Mouse (Mus musculus) hindbrain, embryonic 12.5 days (tissue): ENCODE measurements around the gene Prr5. TPM values are rescaled to one million over a fixed set of nuclear protein-coding genes. Genes with fewer than 3 reads are reported as not detected.

Experiments used
- ATAC-seq: fragments of 200-750 bp; cut with Nextera tagmentation; 2 replicates; pipeline ENCODE4 v1.8.0; 2017; ENCODE audit warnings: moderate TSS enrichment; ENCODE audit not compliant: low FRiP score
- H3K27ac ChIP-seq: fragments of 300-500 bp; sonication (generic); 2 replicates; pipeline ENCODE4 v1.5.1; 2016; ENCODE audit warnings: mild to moderate bottlenecking
- H3K27me3 ChIP-seq: fragments of 300-500 bp; sonication (generic); 2 replicates; pipeline ENCODE4 v1.6.1; 2016; ENCODE audit warnings: mild to moderate bottlenecking
- H3K36me3 ChIP-seq: fragments of 300-500 bp; sonication (generic); 2 replicates; pipeline ENCODE4 v1.6.1; 2016; ENCODE audit warnings: mild to moderate bottlenecking
- H3K4me1 ChIP-seq: fragments of 300-500 bp; sonication (generic); 2 replicates; pipeline ENCODE4 v1.6.1; 2016
- H3K4me2 ChIP-seq: fragments of 300-500 bp; sonication (generic); replicated peaks from 2 replicates; pipeline ENCODE4 v1.6.1; 2016; ENCODE audit warnings: mild to moderate bottlenecking
- H3K4me3 ChIP-seq: fragments of 300-500 bp; sonication (generic); 2 replicates; pipeline ENCODE4 v1.5.1; 2016; ENCODE audit warnings: mild to moderate bottlenecking
- H3K9ac ChIP-seq: fragments of 300-500 bp; sonication (generic); 2 replicates; pipeline ENCODE4 v1.6.1; 2016; ENCODE audit warnings: mild to moderate bottlenecking, moderate library complexity
- H3K9me3 ChIP-seq: fragments of 300-500 bp; sonication (generic); replicated peaks from 2 replicates; pipeline ENCODE4 v1.6.1; 2016; ENCODE audit warnings: mild to moderate bottlenecking
- WGBS: fragments of 180-500 bp; shearing (Covaris S2); methylation state at CpG from one replicate; pipeline ENCODE4 v1.1.7; 2016; 5-methylcytosine and 5-hydroxymethylcytosine counted together
- polyA plus RNA-seq: library from polyadenylated mRNA; unstranded; fragments of >200 nt; fragmentation: Nextera tagmentation; extraction: Ambion mirVana; gene quantifications from 2 replicates; pipeline ENCODE4 v1.2.1, GENCODE M21; 2016

Prr5 gene
- polyA plus RNA-seq, 1 experiment from 2014 or later, result 17.9 TPM

GRCm38 (mm10) chr15:84658655-84659054 is 10.8 kb upstream of the Prr5 start:
- WGBS, result 80% methylated on average over 5 of the region's 5 CpGs
- peaks cover 39% of the 10 kb centered on the region for H3K4me1 ChIP-seq

GRCm38 (mm10) chr15:84659856-84660255 is 9.6 kb upstream of the Prr5 start:
- no peaks in the 10 kb centered on the region for H3K9me3 ChIP-seq
- ATAC-seq, result no peak
- H3K4me1 ChIP-seq, result peaks cover 43% of the 10 kb centered on the region
- WGBS, result 61% methylated on average over 5 of the region's 5 CpGs
- H3K9ac ChIP-seq, result no peak overlapping the region
- no peak overlapping the region for H3K4me2 ChIP-seq
- no peak overlapping the region for H3K4me3 ChIP-seq
- no peaks in the 10 kb centered on the region for H3K36me3 ChIP-seq
- H3K27me3 ChIP-seq, result peaks cover 18% of the 10 kb centered on the region
- no peak overlapping the region for H3K27ac ChIP-seq

More at GRCm38 (mm10) chr15:84658655-84659054, 10.8 kb upstream of the Prr5 start:
- no peak for ATAC-seq
- Histone ChIP-seq H3K27me3 (peaks cover 8% of the 10 kb centered on the region), H3K27ac (no peak overlapping the region), H3K4me3 (no peak overlapping the region), H3K36me3 (no peaks in the 10 kb centered on the region), H3K9ac (no peak overlapping the region), H3K9me3 (no peaks in the 10 kb centered on the region), H3K4me2 (no peak overlapping the region)

GRCm38 (mm10) chr15:84661274-84661673 is 8.1 kb upstream of the Prr5 start:
- no peaks in the 10 kb centered on the region for H3K9me3 ChIP-seq
- peaks cover 27% of the 10 kb centered on the region for H3K27me3 ChIP-seq
- ATAC-seq, result no peak
- no peak overlapping the region for H3K9ac ChIP-seq
- 93% methylated on average over 5 of the region's 5 CpGs for WGBS
- H3K4me1 ChIP-seq, result peaks cover 44% of the 10 kb centered on the region
- no peaks in the 10 kb centered on the region for H3K36me3 ChIP-seq
- H3K27ac ChIP-seq, result no peak overlapping the region
- H3K4me3 ChIP-seq, result no peak overlapping the region
- H3K4me2 ChIP-seq, result no peak overlapping the region

- no peaks in the 10 kb centered on the region for H3K9me3 ChIP-seq
- H3K27ac ChIP-seq, result no peak overlapping the region
- peaks cover 32% of the 10 kb centered on the region for H3K4me1 ChIP-seq
- H3K9ac ChIP-seq, result peak overlapping the region; percentile 66
- WGBS, result 1% methylated on average over 54 of the region's 56 CpGs
- ATAC-seq, result peak; percentile 81
- H3K4me3 ChIP-seq, result peak overlapping the region; percentile 51
- no peaks in the 10 kb centered on the region for H3K36me3 ChIP-seq
- H3K4me2 ChIP-seq, result peak overlapping the region; percentile 75
- H3K27me3 ChIP-seq, result peaks cover 27% of the 10 kb centered on the region
Observed at GRCm38 (mm10) chr15:84662952-84663684, 6.3 kb upstream of the Prr5 start.

GRCm38 (mm10) chr15:84663685-84664060 is 5.7 kb upstream of the Prr5 start:
- peak overlapping the region; percentile 51 for H3K4me3 ChIP-seq
- peaks cover 27% of the 10 kb centered on the region for H3K27me3 ChIP-seq
- ATAC-seq, result no peak; the same call in 1 of the 2 replicates
- H3K4me1 ChIP-seq, result peaks cover 30% of the 10 kb centered on the region
- H3K36me3 ChIP-seq, result no peaks in the 10 kb centered on the region
- H3K4me2 ChIP-seq, result peak overlapping the region; percentile 75
- no peaks in the 10 kb centered on the region for H3K9me3 ChIP-seq
- WGBS, result 43% methylated on average over 10 of the region's 10 CpGs
- H3K9ac ChIP-seq, result peak overlapping the region; percentile 66; the same call in 1 of the 2 replicates
- no peak overlapping the region for H3K27ac ChIP-seq

GRCm38 (mm10) chr15:84664542-84665460 is 4.6 kb upstream of the Prr5 start:
- H3K4me3 ChIP-seq, result no peak overlapping the region
- ATAC-seq, result no peak
- H3K4me2 ChIP-seq, result peak overlapping the region; percentile 75
- peaks cover 29% of the 10 kb centered on the region for H3K27me3 ChIP-seq
- no peaks in the 10 kb centered on the region for H3K9me3 ChIP-seq
- H3K4me1 ChIP-seq, result peaks cover 34% of the 10 kb centered on the region
- H3K27ac ChIP-seq, result no peak overlapping the region
- H3K9ac ChIP-seq, result no peak overlapping the region
- WGBS, result 16% methylated on average over 16 of the region's 16 CpGs
- no peaks in the 10 kb centered on the region for H3K36me3 ChIP-seq

- Histone ChIP-seq H3K9me3 (no peaks in the 10 kb centered on the region), H3K4me2 (no peak overlapping the region), H3K36me3 (no peaks in the 10 kb centered on the region), H3K27ac (no peak overlapping the region), H3K27me3 (peaks cover 29% of the 10 kb centered on the region), H3K4me3 (no peak overlapping the region), H3K4me1 (peaks cover 34% of the 10 kb centered on the region), H3K9ac (no peak overlapping the region)
- ATAC-seq, result no peak
- WGBS, result 57% methylated on average over 9 of the region's 9 CpGs
Observed at GRCm38 (mm10) chr15:84665662-84666061, 3.8 kb upstream of the Prr5 start.

GRCm38 (mm10) chr15:84666065-84666464 is 3.4 kb upstream of the Prr5 start:
- no peak overlapping the region for H3K9ac ChIP-seq
- H3K27me3 ChIP-seq, result peaks cover 29% of the 10 kb centered on the region
- WGBS, result 61% methylated on average over 4 of the region's 4 CpGs
- no peak overlapping the region for H3K4me2 ChIP-seq
- no peak overlapping the region for H3K4me3 ChIP-seq
- peaks cover 37% of the 10 kb centered on the region for H3K4me1 ChIP-seq
- no peaks in the 10 kb centered on the region for H3K36me3 ChIP-seq
- H3K27ac ChIP-seq, result no peak overlapping the region
- no peaks in the 10 kb centered on the region for H3K9me3 ChIP-seq
- ATAC-seq, result no peak

- Histone ChIP-seq H3K27ac (no peak overlapping the region), H3K27me3 (peaks cover 24% of the 10 kb centered on the region), H3K9me3 (no peaks in the 10 kb centered on the region), H3K9ac (no peak overlapping the region), H3K4me2 (no peak overlapping the region), H3K4me1 (peaks cover 34% of the 10 kb centered on the region), H3K36me3 (no peaks in the 10 kb centered on the region), H3K4me3 (no peak overlapping the region)
- 85% methylated on average over 6 of the region's 6 CpGs for WGBS
- ATAC-seq, result no peak
Observed at GRCm38 (mm10) chr15:84667601-84668000, 1.8 kb upstream of the Prr5 start.

GRCm38 (mm10) chr15:84669771-84670656 is 594 bp downstream of the Prr5 start:
- Histone ChIP-seq H3K9me3 (no peaks in the 10 kb centered on the region), H3K4me2 (no peak overlapping the region), H3K27me3 (peaks cover 9% of the 10 kb centered on the region; the same call in 1 of the 2 replicates), H3K4me3 (no peak overlapping the region), H3K27ac (no peak overlapping the region), H3K4me1 (peaks cover 13% of the 10 kb centered on the region), H3K9ac (no peak overlapping the region), H3K36me3 (no peaks in the 10 kb centered on the region)
- no peak for ATAC-seq
- WGBS, result 79% methylated on average over 23 of the region's 23 CpGs

- Histone ChIP-seq H3K4me2 (no peak overlapping the region), H3K9ac (no peak overlapping the region), H3K9me3 (no peaks in the 10 kb centered on the region), H3K27me3 (0 out of 2 replicates have a peak, but pooled peaks cover 4% of the 10 kb centered on the region), H3K36me3 (no peaks in the 10 kb centered on the region), H3K27ac (no peak overlapping the region), H3K4me1 (peaks cover 7% of the 10 kb centered on the region; the same call in 1 of the 2 replicates), H3K4me3 (no peak overlapping the region)
- 80% methylated on average over 4 of the region's 4 CpGs for WGBS
- no peak for ATAC-seq
Observed at GRCm38 (mm10) chr15:84670657-84671055, 1.2 kb downstream of the Prr5 start.
